Mouse (Mus musculus): ENCODE results near the gene Lmtk2. TPM values are rescaled to one million over a fixed set of nuclear protein-coding genes. Genes with fewer than 3 reads are reported as not detected.

Gene Lmtk2
- polyA plus RNA-seq, 1 experiment from 2014 or later = 4.8 TPM

DNA sequence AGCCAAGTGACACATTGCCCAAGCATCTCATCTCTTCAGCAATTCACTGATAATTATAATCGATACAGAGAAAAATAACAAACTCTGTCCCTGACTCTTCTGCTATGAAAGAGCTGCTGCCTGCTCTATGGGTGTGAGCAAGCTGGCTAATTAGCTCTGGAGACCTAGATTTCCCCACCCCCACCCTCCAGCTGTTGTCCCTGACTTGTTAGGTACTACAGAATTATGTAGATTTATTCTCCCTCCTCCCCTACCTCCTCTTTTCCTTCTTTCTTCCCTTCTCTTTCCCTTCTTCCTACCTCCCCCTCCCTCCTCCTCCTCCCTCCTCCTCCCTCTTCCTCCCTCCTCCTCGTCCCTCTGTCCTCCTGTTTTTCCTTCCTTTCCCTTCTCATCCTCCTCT, 19.4 kb upstream of the Lmtk2 start:
- no peak overlapping the region for H3K4me2 ChIP-seq
- no peaks in the 10 kb centered on the region for H3K9me3 ChIP-seq (ENCODE audit: control insufficient read depth, low read length)
- DNase-seq (ENCODE audit: low spot score, missing footprints) = no peak
- no peaks in the 10 kb centered on the region for H3K27me3 ChIP-seq (ENCODE audit: control insufficient read depth, insufficient read depth, low read length)
- no peaks in the 10 kb centered on the region for H3K4me1 ChIP-seq (ENCODE audit: control insufficient read depth, insufficient read depth, low read length)
- no peak overlapping the region for H3K9ac ChIP-seq (ENCODE audit: low read length)
- H3K36me3 ChIP-seq (ENCODE audit: control insufficient read depth, insufficient read depth, low read length) = no peaks in the 10 kb centered on the region
- no peak for ATAC-seq (ENCODE audit: low FRiP score)
- no peak overlapping the region for H3K27ac ChIP-seq (ENCODE audit: low read depth, low read length)
- H3K4me3 ChIP-seq (ENCODE audit: low read depth, low read length) = no peak overlapping the region
- 64% methylated on average over 2 of the region's 2 CpGs for WGBS

DNA sequence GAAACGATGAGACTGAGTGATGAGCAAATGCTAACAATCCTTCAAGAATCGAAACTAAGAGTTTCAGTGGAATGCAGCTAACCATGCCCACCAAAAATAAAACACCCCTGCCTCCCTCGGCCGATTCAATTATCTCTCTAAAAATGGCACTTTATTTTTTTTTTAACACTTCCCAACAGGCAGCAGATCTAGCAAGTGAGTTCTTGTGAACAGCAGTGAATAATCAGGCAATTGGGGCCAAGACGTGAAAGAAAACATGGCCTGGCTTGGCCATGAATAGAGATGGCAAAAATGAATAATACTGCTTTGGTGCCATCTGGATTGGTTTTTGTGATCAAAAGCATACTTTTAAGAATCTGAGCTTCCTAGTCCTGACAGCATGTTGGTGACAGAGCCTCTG, 18.2 kb upstream of the Lmtk2 start:
- WGBS = 89% methylated on average over 5 of the region's 5 CpGs
- no peaks in the 10 kb centered on the region for H3K4me1 ChIP-seq (ENCODE audit: control insufficient read depth, insufficient read depth, low read length)

DNA sequence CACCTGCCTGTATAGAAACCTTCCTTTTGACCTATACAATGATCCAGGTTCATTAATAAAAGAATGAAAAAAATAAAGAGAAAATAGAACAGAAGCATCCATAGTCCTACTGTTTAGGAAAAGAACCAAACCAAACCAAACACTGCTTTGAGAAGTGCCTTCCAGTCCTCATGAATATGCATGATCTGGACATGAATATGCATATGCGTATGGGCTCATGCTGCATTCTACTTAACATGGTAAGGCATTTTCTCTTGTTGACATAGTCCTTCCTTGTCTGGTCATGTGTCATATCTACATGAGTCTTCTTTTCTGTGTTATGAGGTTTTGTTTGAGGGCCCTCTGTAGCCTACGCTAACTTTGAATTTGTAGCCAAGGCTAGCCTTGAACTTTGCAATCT, 16.7 kb upstream of the Lmtk2 start:
- H3K27me3 ChIP-seq (ENCODE audit: control insufficient read depth, insufficient read depth, low read length) = no peaks in the 10 kb centered on the region
- no peak overlapping the region for H3K9ac ChIP-seq (ENCODE audit: low read length)
- 91% methylated on average over 2 of the region's 2 CpGs for WGBS
- DNase-seq (ENCODE audit: low spot score, missing footprints) (no peak), ATAC-seq (ENCODE audit: low FRiP score) (no peak)
- H3K4me3 ChIP-seq (ENCODE audit: low read depth, low read length) = no peak overlapping the region
- no peak overlapping the region for H3K4me2 ChIP-seq
- H3K36me3 ChIP-seq (ENCODE audit: control insufficient read depth, insufficient read depth, low read length) = no peaks in the 10 kb centered on the region
- H3K27ac ChIP-seq (ENCODE audit: low read depth, low read length) = no peak overlapping the region
- H3K4me1 ChIP-seq (ENCODE audit: control insufficient read depth, insufficient read depth, low read length) = no peaks in the 10 kb centered on the region
- no peaks in the 10 kb centered on the region for H3K9me3 ChIP-seq (ENCODE audit: control insufficient read depth, low read length)

More for the DNA sequence above, 18.2 kb upstream of the Lmtk2 start:
- ATAC-seq (ENCODE audit: low FRiP score) (no peak), DNase-seq (ENCODE audit: low spot score, missing footprints) (no peak)
- Histone ChIP-seq H3K4me3 (ENCODE audit: low read depth, low read length) (no peak overlapping the region), H3K27me3 (ENCODE audit: control insufficient read depth, insufficient read depth, low read length) (no peaks in the 10 kb centered on the region), H3K9ac (ENCODE audit: low read length) (no peak overlapping the region), H3K27ac (ENCODE audit: low read depth, low read length) (no peak overlapping the region), H3K9me3 (ENCODE audit: control insufficient read depth, low read length) (no peaks in the 10 kb centered on the region), H3K4me2 (no peak overlapping the region), H3K36me3 (ENCODE audit: control insufficient read depth, insufficient read depth, low read length) (no peaks in the 10 kb centered on the region)

DNA sequence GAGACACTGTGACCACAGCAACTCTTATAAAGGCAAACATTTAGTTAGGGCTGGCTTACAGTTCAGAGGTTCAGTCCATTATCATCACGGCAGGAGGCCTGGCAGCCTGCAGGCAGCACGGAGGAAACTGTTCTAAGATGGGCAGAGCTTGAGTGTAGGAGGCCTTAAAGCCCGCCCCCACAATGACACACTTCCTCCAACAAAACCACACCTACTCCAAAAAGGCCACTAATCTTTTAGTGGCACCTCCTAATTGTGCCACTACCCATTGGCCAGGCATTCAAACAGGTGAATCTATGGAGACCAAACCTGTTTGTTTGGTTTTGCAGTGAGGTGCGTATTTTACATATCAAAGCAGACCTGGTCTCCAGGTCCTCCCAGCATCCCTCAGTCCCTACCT, 16.0 kb upstream of the Lmtk2 start:
- Histone ChIP-seq H3K4me3 (ENCODE audit: low read depth, low read length) (no peak overlapping the region), H3K27me3 (ENCODE audit: control insufficient read depth, insufficient read depth, low read length) (no peaks in the 10 kb centered on the region), H3K36me3 (ENCODE audit: control insufficient read depth, insufficient read depth, low read length) (no peaks in the 10 kb centered on the region), H3K4me1 (ENCODE audit: control insufficient read depth, insufficient read depth, low read length) (no peaks in the 10 kb centered on the region), H3K4me2 (no peak overlapping the region), H3K9me3 (ENCODE audit: control insufficient read depth, low read length) (no peaks in the 10 kb centered on the region), H3K27ac (ENCODE audit: low read depth, low read length) (no peak overlapping the region), H3K9ac (ENCODE audit: low read length) (no peak overlapping the region)
- no peak for DNase-seq (ENCODE audit: low spot score, missing footprints)
- 73% methylated on average over 4 of the region's 4 CpGs for WGBS
- no peak for ATAC-seq (ENCODE audit: low FRiP score)

DNA sequence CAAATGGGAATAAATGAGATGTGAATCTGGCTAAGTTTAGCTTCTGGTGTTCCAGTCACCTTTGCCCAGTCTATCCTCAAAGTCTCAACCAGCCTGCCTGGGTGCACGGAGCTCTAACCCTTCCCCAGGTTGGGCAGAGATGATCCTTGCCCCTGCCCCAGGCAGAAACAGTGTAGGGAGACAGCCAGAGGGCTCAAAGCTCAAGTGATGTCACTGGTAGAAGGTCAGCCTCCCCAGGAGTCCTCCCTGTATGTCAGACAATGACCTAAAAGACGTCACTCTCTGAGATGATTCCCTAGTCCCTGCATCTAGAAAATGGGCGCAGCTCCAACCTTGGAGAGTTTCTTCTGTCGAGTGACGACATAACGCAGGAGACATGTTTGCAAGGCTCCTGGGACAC, 14.5 kb upstream of the Lmtk2 start:
- Histone ChIP-seq H3K27ac (ENCODE audit: low read depth, low read length) (no peak overlapping the region), H3K27me3 (ENCODE audit: control insufficient read depth, insufficient read depth, low read length) (no peaks in the 10 kb centered on the region), H3K4me2 (no peak overlapping the region), H3K4me1 (ENCODE audit: control insufficient read depth, insufficient read depth, low read length) (no peaks in the 10 kb centered on the region), H3K9ac (ENCODE audit: low read length) (no peak overlapping the region), H3K4me3 (ENCODE audit: low read depth, low read length) (no peak overlapping the region), H3K36me3 (ENCODE audit: control insufficient read depth, insufficient read depth, low read length) (no peaks in the 10 kb centered on the region), H3K9me3 (ENCODE audit: control insufficient read depth, low read length) (no peaks in the 10 kb centered on the region)
- WGBS = 88% methylated on average over 6 of the region's 6 CpGs
- no peak for DNase-seq (ENCODE audit: low spot score, missing footprints)
- ATAC-seq (ENCODE audit: low FRiP score) = no peak

DNA sequence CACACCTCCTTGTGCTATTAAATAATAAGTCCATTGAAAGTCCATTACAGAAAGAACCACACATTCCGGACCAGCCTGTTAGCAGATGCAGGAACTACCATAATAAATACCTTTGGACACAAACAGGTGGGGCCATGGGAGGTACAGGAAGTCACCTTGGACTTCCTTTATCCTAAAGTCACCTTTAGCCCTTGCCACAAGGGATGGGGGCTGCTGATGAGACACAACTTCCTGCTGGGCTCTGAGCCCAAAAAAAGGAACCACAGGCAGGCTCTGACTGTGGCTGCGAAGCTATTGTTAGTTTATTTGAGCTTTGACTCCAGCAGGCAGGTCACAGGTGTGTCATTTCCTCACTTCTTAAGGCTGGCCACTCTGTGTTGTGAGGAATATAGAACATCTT, 13.7 kb upstream of the Lmtk2 start:
- no peak for DNase-seq (ENCODE audit: low spot score, missing footprints)
- Histone ChIP-seq H3K27ac (ENCODE audit: low read depth, low read length) (no peak overlapping the region), H3K4me2 (no peak overlapping the region), H3K4me3 (ENCODE audit: low read depth, low read length) (no peak overlapping the region), H3K4me1 (ENCODE audit: control insufficient read depth, insufficient read depth, low read length) (no peaks in the 10 kb centered on the region), H3K27me3 (ENCODE audit: control insufficient read depth, insufficient read depth, low read length) (no peaks in the 10 kb centered on the region), H3K36me3 (ENCODE audit: control insufficient read depth, insufficient read depth, low read length) (no peaks in the 10 kb centered on the region), H3K9ac (ENCODE audit: low read length) (no peak overlapping the region), H3K9me3 (ENCODE audit: control insufficient read depth, low read length) (no peaks in the 10 kb centered on the region)
- WGBS = 81% methylated on average over 2 of the region's 2 CpGs
- no peak for ATAC-seq (ENCODE audit: low FRiP score)

DNA sequence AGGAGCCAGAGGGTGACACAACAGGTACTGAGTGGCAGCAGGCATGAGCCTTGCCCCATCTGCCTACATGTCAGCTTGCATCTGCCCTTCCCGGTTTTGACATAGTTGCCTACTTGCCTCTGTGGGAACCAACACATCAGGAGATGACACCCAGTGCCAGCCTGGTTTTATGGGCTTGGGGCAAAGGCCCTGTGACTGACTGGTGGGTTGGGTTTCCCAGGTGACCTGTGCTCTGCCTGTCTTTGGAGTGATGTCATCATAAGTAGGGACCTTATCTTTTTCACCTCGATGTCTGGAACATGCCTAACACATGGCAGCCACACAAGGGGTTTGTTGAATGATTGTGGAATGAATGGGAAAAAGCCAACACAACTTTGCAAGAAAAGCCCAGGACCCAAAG, 11.9 kb upstream of the Lmtk2 start:
- 85% methylated on average over 2 of the region's 2 CpGs for WGBS
- Histone ChIP-seq H3K9me3 (ENCODE audit: control insufficient read depth, low read length) (no peaks in the 10 kb centered on the region), H3K9ac (ENCODE audit: low read length) (no peak overlapping the region), H3K27me3 (ENCODE audit: control insufficient read depth, insufficient read depth, low read length) (no peaks in the 10 kb centered on the region), H3K27ac (ENCODE audit: low read depth, low read length) (no peak overlapping the region), H3K36me3 (ENCODE audit: control insufficient read depth, insufficient read depth, low read length) (no peaks in the 10 kb centered on the region), H3K4me3 (ENCODE audit: low read depth, low read length) (no peak overlapping the region), H3K4me2 (no peak overlapping the region), H3K4me1 (ENCODE audit: control insufficient read depth, insufficient read depth, low read length) (no peaks in the 10 kb centered on the region)
- ATAC-seq (ENCODE audit: low FRiP score) (no peak), DNase-seq (ENCODE audit: low spot score, missing footprints) (no peak)

DNA sequence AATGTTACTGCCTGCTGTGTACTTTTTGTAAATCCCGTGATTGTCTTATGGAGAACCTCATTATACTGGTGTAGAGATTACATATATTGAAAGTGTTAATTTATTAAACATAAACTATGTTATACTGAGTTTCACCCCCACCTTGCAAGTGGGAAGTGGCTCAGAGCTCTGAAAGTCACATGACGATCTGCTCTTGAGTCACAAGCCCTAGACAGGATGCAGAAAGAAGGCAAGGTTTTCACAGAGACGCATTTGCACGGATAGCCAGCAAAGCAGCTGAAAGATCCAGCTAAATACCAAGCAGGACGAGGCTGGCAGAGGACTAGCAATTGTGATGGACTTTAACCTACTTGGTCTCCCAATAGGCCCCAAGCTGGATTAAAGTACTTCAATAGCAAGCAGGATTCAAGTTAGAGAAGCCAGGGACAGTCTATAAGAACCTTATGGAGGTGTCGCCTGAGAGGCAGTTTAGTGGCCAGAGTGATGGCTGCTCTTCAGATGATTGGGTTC, 4.7 kb upstream of the Lmtk2 start:
- no peaks in the 10 kb centered on the region for H3K27me3 ChIP-seq (ENCODE audit: control insufficient read depth, insufficient read depth, low read length)
- no peak overlapping the region for H3K27ac ChIP-seq (ENCODE audit: low read depth, low read length)
- no peaks in the 10 kb centered on the region for H3K9me3 ChIP-seq (ENCODE audit: control insufficient read depth, low read length)
- H3K9ac ChIP-seq (ENCODE audit: low read length) = no peak overlapping the region
- H3K36me3 ChIP-seq (ENCODE audit: control insufficient read depth, insufficient read depth, low read length) = no peaks in the 10 kb centered on the region
- no peak for DNase-seq (ENCODE audit: low spot score, missing footprints)
- H3K4me3 ChIP-seq (ENCODE audit: low read depth, low read length) = no peak overlapping the region
- ATAC-seq (ENCODE audit: low FRiP score) = no peak
- no peaks in the 10 kb centered on the region for H3K4me1 ChIP-seq (ENCODE audit: control insufficient read depth, insufficient read depth, low read length)
- 75% methylated on average over 6 of the region's 6 CpGs for WGBS
- H3K4me2 ChIP-seq = no peak overlapping the region

DNA sequence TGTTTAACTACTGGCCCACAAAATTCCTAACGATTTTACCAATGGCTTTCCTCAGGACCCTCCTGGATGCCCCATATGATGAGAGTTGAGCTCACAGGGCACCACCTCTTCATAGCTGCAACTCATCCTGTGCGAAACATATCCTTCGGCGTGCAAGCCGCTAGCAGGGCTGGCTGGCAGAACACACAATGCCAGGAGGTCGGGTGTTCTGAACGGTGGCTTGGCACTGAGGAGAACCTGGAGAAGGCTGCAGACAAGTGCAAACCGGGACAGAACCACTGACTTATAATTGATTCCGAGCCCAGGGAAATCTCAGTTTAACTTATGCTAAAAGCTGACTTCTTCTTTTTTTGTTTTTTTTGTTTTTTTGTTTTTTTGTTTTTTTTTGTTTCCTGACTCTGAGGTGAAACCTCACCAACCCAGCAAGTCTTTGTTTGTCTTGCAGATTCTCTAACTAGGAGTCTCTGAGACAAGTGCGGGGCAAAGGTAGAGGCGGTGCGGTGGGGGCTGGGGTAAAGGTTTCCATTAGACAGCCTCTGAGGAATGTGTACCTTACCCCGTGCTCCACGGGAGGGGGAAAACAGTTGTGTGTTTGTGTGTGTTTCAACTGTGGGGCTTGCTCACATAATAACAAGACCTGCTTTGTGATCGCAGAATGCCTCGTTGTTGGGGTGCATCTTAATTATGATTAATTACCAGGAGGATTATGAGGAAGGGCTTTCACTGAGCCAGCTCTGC, 2.2 kb upstream of the Lmtk2 start:
- H3K4me1 ChIP-seq (ENCODE audit: control insufficient read depth, insufficient read depth, low read length) = peaks cover 4% of the 10 kb centered on the region; the same call in 1 of the 2 replicates
- ATAC-seq (ENCODE audit: low FRiP score) = no peak

More for the DNA sequence above, 2.2 kb upstream of the Lmtk2 start:
- no peak for DNase-seq (ENCODE audit: low spot score, missing footprints)
- H3K9me3 ChIP-seq (ENCODE audit: control insufficient read depth, low read length) = no peaks in the 10 kb centered on the region
- no peak overlapping the region for H3K4me2 ChIP-seq
- H3K36me3 ChIP-seq (ENCODE audit: control insufficient read depth, insufficient read depth, low read length) = no peaks in the 10 kb centered on the region
- 67% methylated on average over 16 of the region's 16 CpGs for WGBS
- H3K9ac ChIP-seq (ENCODE audit: low read length) = no peak overlapping the region
- H3K27ac ChIP-seq (ENCODE audit: low read depth, low read length) = no peak overlapping the region
- no peaks in the 10 kb centered on the region for H3K27me3 ChIP-seq (ENCODE audit: control insufficient read depth, insufficient read depth, low read length)
- H3K4me3 ChIP-seq (ENCODE audit: low read depth, low read length) = no peak overlapping the region
